Mouse (Mus musculus) bone marrow macrophage, adult 2 months (primary cell): ENCODE results near the gene Nprl3.
"Not testable (repeated sequence)": the region's sequence is repeated elsewhere in the genome, so short reads cannot be mapped to it uniquely, and the experiment has no call there.

ENCODE experiments used
- CTCF ChIP-seq: IDR thresholded peaks from 2 replicates; pipeline ENCODE4 v1.5.1; 2012; ENCODE audit warnings: low read depth, mild to moderate bottlenecking, low read length, moderate library complexity
- POLR2A ChIP-seq: IDR thresholded peaks from 2 replicates; pipeline ENCODE4 v1.6.1; 2012; ENCODE audit warnings: mild to moderate bottlenecking, low read depth, low read length, borderline replicate concordance

GRCm38 (mm10) chr11:32283091-32283777 is 15.7 kb upstream of the Nprl3 start, which contains the start of gene Hba-a1:
- TF ChIP-seq CTCF, POLR2A: not testable (repeated sequence)
